In the genomic region with DNA sequence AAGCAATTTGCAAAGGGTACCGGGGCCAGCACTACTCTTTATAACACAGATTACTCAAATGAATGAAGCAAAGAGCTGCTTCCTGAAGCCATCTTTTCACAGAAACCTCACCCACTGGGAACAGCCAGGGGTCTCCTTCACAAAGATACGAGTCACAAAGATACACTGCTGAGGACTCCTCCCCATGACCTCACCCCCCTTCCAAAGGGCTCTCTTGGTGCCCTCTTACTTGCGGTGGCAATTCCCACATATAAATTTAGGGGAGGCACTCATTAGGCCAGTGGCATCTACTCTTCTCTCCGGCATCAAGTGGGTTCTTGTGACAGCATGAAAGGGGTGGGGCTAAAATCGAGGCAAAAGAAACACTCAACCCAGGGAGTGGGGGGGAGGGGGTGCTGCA, we compare ENCODE assay signal across 23 mouse cellular contexts. TPM values are rescaled to one million over a fixed set of nuclear protein-coding genes. Genes with fewer than 3 reads are reported as not detected.
DNase-seq lines count a peak whose midpoint lies in the region; ATAC-seq and TF ChIP-seq lines count a peak whose summit lies in the region.
"Had no signal": no experiment of that assay in that cellular context is flagged by ENCODE, and none has a peak within 500 bp of the region (broad histone marks: within the 10 kb centered on the region; RNA-seq: fewer than 3 reads in every experiment).

No protein-coding gene starts in this region.

- no peak for TF ChIP-seq CTCF in E14TG2a.4 (conservative IDR thresholded peaks at IDR 0.05; ENCODE audit: low read length)

- H3K27ac ChIP-seq in midbrain, embryonic 11.5 days (ENCODE audit: low read depth, low read length): no peak overlapping the region
- no peak overlapping the region for H3K27ac ChIP-seq in midbrain, embryonic 16.5 days (ENCODE audit: low read length)
- peak overlapping the region; percentile 1; the same call in 1 of the 2 replicates for H3K27ac ChIP-seq in ES-E14 (ENCODE audit: insufficient read depth, low read depth, low read length, poor library complexity, severe bottlenecking)
- H3K27ac ChIP-seq: embryonic facial prominence, embryonic 10.5 days; embryonic facial prominence, embryonic 12.5 days; forebrain, embryonic 13.5 days had no signal

- no peak overlapping the region for H3K4me2 ChIP-seq in midbrain, embryonic 11.5 days
- no peak overlapping the region for H3K4me2 ChIP-seq in midbrain, embryonic 16.5 days (ENCODE audit: low read length)
- H3K4me2 ChIP-seq: embryonic facial prominence, embryonic 12.5 days; forebrain, embryonic 13.5 days had no signal

- H3K9ac ChIP-seq in midbrain, embryonic 11.5 days (ENCODE audit: low read length): no peak overlapping the region
- no peak overlapping the region for H3K9ac ChIP-seq in midbrain, embryonic 16.5 days (ENCODE audit: low read depth, low read length)
- H3K9ac ChIP-seq in ES-E14 (ENCODE audit: insufficient read depth, low read depth, low read length, poor library complexity, severe bottlenecking): 0 out of 2 replicates have a peak overlapping the region, but pooled peaks have one; percentile 2
- H3K9ac ChIP-seq: embryonic facial prominence, embryonic 12.5 days; forebrain, embryonic 13.5 days had no signal

- H3K4me3 ChIP-seq in midbrain, embryonic 11.5 days (ENCODE audit: low read depth, low read length): no peak overlapping the region
- no peak overlapping the region for H3K4me3 ChIP-seq in midbrain, embryonic 16.5 days (ENCODE audit: low read depth, low read length)
- H3K4me3 ChIP-seq in E14TG2a.4 (replicated peaks; ENCODE audit: low read length) (peak overlapping the region; percentile 47), ES-E14 (ENCODE audit: insufficient read depth in 1 of 2, low read depth in 1 of 2, low read length in 2 of 2, poor library complexity in 1 of 2, severe bottlenecking in 1 of 2) (peak overlapping the region; percentile 7 to 30; a peak in 3 of 4 replicates)
- H3K4me3 ChIP-seq: embryonic facial prominence, embryonic 10.5 days; embryonic facial prominence, embryonic 12.5 days; forebrain, embryonic 13.5 days had no signal

- peak; percentile 66 for DNase-seq in midbrain, embryonic 11.5 days (ENCODE audit: low spot score, missing footprints)
- DNase-seq in ES-E14 (ENCODE audit: low read depth, low spot score): no peak
- peak; percentile 56 for DNase-seq in ZHBTc4 (ENCODE audit: low read depth, low spot score)
- DNase-seq in ovary, postnatal 36 days (ENCODE audit: low spot score): no peak
- no peak for DNase-seq in c-Kit-positive CD71-positive TER-119-positive erythroid progenitor cells, embryonic 14.5 days (ENCODE audit: low spot score)
- DNase-seq: adrenal gland, adult 2 months; adrenal gland, postnatal 10 days; adrenal gland, postnatal 25 days; B cell, adult 2 months; cerebellum, adult 11-12 months; cerebellum, adult 2 months; cerebellum, adult 9-10 months; cerebellum, postnatal 10 days; cerebellum, postnatal 25 days had no signal

- H3K4me1 ChIP-seq in midbrain, embryonic 11.5 days (ENCODE audit: control insufficient read depth, insufficient read depth, low read length): no peaks in the 10 kb centered on the region; the same call in none of the 2 replicates
- H3K4me1 ChIP-seq in midbrain, embryonic 16.5 days (ENCODE audit: control insufficient read depth, insufficient read depth, low read length): no peaks in the 10 kb centered on the region; the same call in 1 of the 2 replicates
- H3K4me1 ChIP-seq in E14TG2a.4 (replicated peaks; ENCODE audit: low read depth, low read length) (peaks cover 73% of the 10 kb centered on the region), ES-E14 (ENCODE audit: control insufficient read depth in 2 of 2, insufficient read depth in 2 of 2, low read length in 2 of 2, poor library complexity in 1 of 2) (peaks cover 5 to 23% of the 10 kb centered on the region in 2 experiments; a peak in 3 of 4 replicates)

- no peaks in the 10 kb centered on the region for H3K9me3 ChIP-seq in midbrain, embryonic 11.5 days (ENCODE audit: control insufficient read depth, low read length)
- no peaks in the 10 kb centered on the region for H3K9me3 ChIP-seq in midbrain, embryonic 16.5 days (replicated peaks; ENCODE audit: control insufficient read depth, low read length, poor library complexity, severe bottlenecking)
- H3K9me3 ChIP-seq in E14TG2a.4 (ENCODE audit: low read length) (no peaks in the 10 kb centered on the region), ES-E14 (ENCODE audit: control insufficient read depth, insufficient read depth, low read depth, low read length) (no peaks in the 10 kb centered on the region)
- H3K9me3 ChIP-seq: embryonic facial prominence, embryonic 10.5 days; embryonic facial prominence, embryonic 12.5 days; forebrain, embryonic 13.5 days had no signal

- peaks cover 21% of the 10 kb centered on the region for H3K27me3 ChIP-seq in midbrain, embryonic 11.5 days (ENCODE audit: control insufficient read depth, insufficient read depth, low read length)
- H3K27me3 ChIP-seq in midbrain, embryonic 16.5 days (ENCODE audit: control insufficient read depth, insufficient read depth, low read depth, low read length): peaks cover 39% of the 10 kb centered on the region
- H3K27me3 ChIP-seq in E14TG2a.4 (ENCODE audit: insufficient read depth, low read length): peaks cover 19% of the 10 kb centered on the region
- H3K27me3 ChIP-seq: CH12.LX had no signal

- no peaks in the 10 kb centered on the region for H3K36me3 ChIP-seq in midbrain, embryonic 11.5 days (ENCODE audit: control insufficient read depth, insufficient read depth, low read length)
- H3K36me3 ChIP-seq in midbrain, embryonic 16.5 days (ENCODE audit: control insufficient read depth, insufficient read depth, low read length): no peaks in the 10 kb centered on the region
- H3K36me3 ChIP-seq in E14TG2a.4 (ENCODE audit: insufficient read depth, low read length): no peaks in the 10 kb centered on the region
- H3K36me3 ChIP-seq in ES-E14 (ENCODE audit: control insufficient read depth, insufficient read depth, low read length, poor library complexity, severe bottlenecking): no peaks in the 10 kb centered on the region
- H3K36me3 ChIP-seq: embryonic facial prominence, embryonic 10.5 days; embryonic facial prominence, embryonic 12.5 days had no signal

- ATAC-seq in midbrain, embryonic 11.5 days (ENCODE audit: low FRiP score): no peak
- ATAC-seq in midbrain, embryonic 16.5 days: no peak
- ATAC-seq: CD4-positive, CD25-positive, alpha-beta regulatory T cell, adult 4 months; forebrain, embryonic 13.5 days; forebrain, embryonic 16.5 days had no signal

- in situ Hi-C loops in ES-E14 (cut with MboI; ENCODE audit: low sequenced_read_pairs in 2 of 2, unreplicated experiment in 2 of 2): no loop called here

- 6% methylated on average over 5 of the region's 5 CpGs for WGBS in midbrain, embryonic 11.5 days
- 2% methylated on average over 5 of the region's 5 CpGs for WGBS in midbrain, embryonic 16.5 days

TF ChIP-seq in ES-E14, 5 proteins besides CTCF, POLR2A, EP300 and RAD21:
- TF ChIP-seq ZNF384 (IDR thresholded peaks at IDR 0.05; ENCODE audit: low read depth, low read length): no peak
- TF ChIP-seq MAFK (IDR thresholded peaks at IDR 0.05; ENCODE audit: insufficient read depth, low read depth, low read length): no peak
- no peak for TF ChIP-seq ZC3H11A (IDR thresholded peaks at IDR 0.05; ENCODE audit: borderline replicate concordance, low read depth, low read length)
- TF ChIP-seq CHD2 (IDR thresholded peaks at IDR 0.05; ENCODE audit: low read depth, low read length): no peak
- TF ChIP-seq HCFC1 (IDR thresholded peaks at IDR 0.05; ENCODE audit: borderline replicate concordance, insufficient read depth, low read length): no peak

RNA-seq across cellular contexts. Expression of gene Tmem132d, which starts 8.2 kb away (rescaled TPM):
- 0.23 and 0.36 TPM in 2 replicates for polyA plus RNA-seq in midbrain, embryonic 11.5 days (2014; fragmentation: Nextera tagmentation; extraction: Ambion mirVana)
- 2.8 and 3.3 TPM in 2 replicates for polyA plus RNA-seq in midbrain, embryonic 16.5 days (2015; fragmentation: Nextera tagmentation; extraction: Ambion mirVana)
- 2.5 and 4.9 TPM in 2 replicates for total RNA-seq in ES-E14 (2012; rRNA removed)
- total RNA-seq: adrenal gland, postnatal 25 days; CH12.LX; MEL had no signal
- polyA plus RNA-seq: CD4-positive, CD25-positive, alpha-beta regulatory T cell, adult 4 months had no signal

Comparison
In these comparisons a context has a peak if more than half of its experiments do, and no peak if none do; other contexts are left out.
1. DNase-seq: peak in midbrain, embryonic 11.5 days (single experiment) and ZHBTc4 (single experiment); none in ES-E14 (single experiment), ovary, postnatal 36 days (single experiment) and c-Kit-positive CD71-positive TER-119-positive erythroid progenitor cells, embryonic 14.5 days (single experiment).
2. H3K4me3 ChIP-seq: peak in E14TG2a.4 (single experiment) and ES-E14 (2 of 2); none in midbrain, embryonic 11.5 days (single experiment) and midbrain, embryonic 16.5 days (single experiment).